ENCODE assay signal across 19 mouse cellular contexts in genomic region chr17:79650297-79650696, GRCm38 (mm10). TPM values are rescaled to one million over a fixed set of nuclear protein-coding genes. Genes with fewer than 3 reads are reported as not detected.
DNase-seq lines count a peak whose midpoint lies in the region; ATAC-seq and TF ChIP-seq lines count a peak whose summit lies in the region.
"Had no signal": no experiment of that assay in that cellular context is flagged by ENCODE, and none has a peak within 500 bp of the region (broad histone marks: within the 10 kb centered on the region; RNA-seq: fewer than 3 reads in every experiment).

No protein-coding gene starts in this region.

- peak; percentile 78 for ATAC-seq in lung, postnatal 0 days
- no peak for ATAC-seq in midbrain, embryonic 11.5 days (ENCODE audit: low FRiP score)
- ATAC-seq in midbrain, embryonic 16.5 days: no peak
- ATAC-seq: activated CD4-positive, CD25-positive, alpha-beta regulatory T cell, adult 4 months; CD4-positive, CD25-positive, alpha-beta regulatory T cell, adult 4 months; Patski had no signal

- no peak for TF ChIP-seq EP300 in lung, postnatal 0 days (IDR thresholded peaks at IDR 0.05)

- no peak overlapping the region for H3K9ac ChIP-seq in lung, postnatal 0 days (replicated peaks; ENCODE audit: low read depth)
- no peak overlapping the region for H3K9ac ChIP-seq in midbrain, embryonic 11.5 days (ENCODE audit: low read length)
- H3K9ac ChIP-seq in midbrain, embryonic 16.5 days (ENCODE audit: low read depth, low read length): no peak overlapping the region

- H3K4me1 ChIP-seq in lung, postnatal 0 days (ENCODE audit: insufficient read depth, low read depth, low read length): no peaks in the 10 kb centered on the region
- no peaks in the 10 kb centered on the region for H3K4me1 ChIP-seq in lung, adult 2 months (ENCODE audit: control insufficient read depth, insufficient read depth, low read length)
- no peaks in the 10 kb centered on the region for H3K4me1 ChIP-seq in midbrain, embryonic 11.5 days (ENCODE audit: control insufficient read depth, insufficient read depth, low read length)
- H3K4me1 ChIP-seq in midbrain, embryonic 16.5 days (ENCODE audit: control insufficient read depth, insufficient read depth, low read length): no peaks in the 10 kb centered on the region

- TF ChIP-seq POLR2A in lung, adult 2 months (IDR thresholded peaks at IDR 0.05; ENCODE audit: borderline replicate concordance, extremely low read depth, low read depth, low read length): no peak

- TF ChIP-seq CTCF in lung, postnatal 0 days (IDR thresholded peaks at IDR 0.05): no peak
- TF ChIP-seq CTCF in lung, adult 2 months (IDR thresholded peaks at IDR 0.05; ENCODE audit: insufficient read depth, low read length): no peak

- no peak overlapping the region for H3K4me2 ChIP-seq in lung, postnatal 0 days (replicated peaks; ENCODE audit: low read depth, low read length)
- H3K4me2 ChIP-seq in midbrain, embryonic 11.5 days: no peak overlapping the region
- H3K4me2 ChIP-seq in midbrain, embryonic 16.5 days (ENCODE audit: low read length): no peak overlapping the region

- peak; percentile 49 for DNase-seq in lung, postnatal 0 days (ENCODE audit: low spot score)
- no peak for DNase-seq in lung, postnatal 14 days
- peak; percentile 8 for DNase-seq in lung, postnatal 25 days (ENCODE audit: low spot score)
- no peak for DNase-seq in lung, postnatal 4 days
- peak; percentile 14 for DNase-seq in lung, postnatal 36 days
- DNase-seq in lung, adult 2 months: no peak
- peak; percentile 57 for DNase-seq in midbrain, embryonic 11.5 days (ENCODE audit: low spot score, missing footprints)
- DNase-seq: adrenal gland, postnatal 10 days; adrenal gland, postnatal 14 days; adrenal gland, postnatal 25 days; B cell, adult 2 months; cerebellum, adult 11 months; cerebellum, adult 11-12 months had no signal

- no peaks in the 10 kb centered on the region for H3K27me3 ChIP-seq in lung, postnatal 0 days (replicated peaks; ENCODE audit: insufficient read depth, low read length)
- no peaks in the 10 kb centered on the region for H3K27me3 ChIP-seq in midbrain, embryonic 11.5 days (ENCODE audit: control insufficient read depth, insufficient read depth, low read length)
- H3K27me3 ChIP-seq in midbrain, embryonic 16.5 days (ENCODE audit: control insufficient read depth, insufficient read depth, low read depth, low read length): no peaks in the 10 kb centered on the region
- H3K27me3 ChIP-seq: CH12.LX, Patski had no signal

- H3K36me3 ChIP-seq in lung, postnatal 0 days (ENCODE audit: insufficient read depth, low read length): no peaks in the 10 kb centered on the region
- no peaks in the 10 kb centered on the region for H3K36me3 ChIP-seq in midbrain, embryonic 11.5 days (ENCODE audit: control insufficient read depth, insufficient read depth, low read length)
- no peaks in the 10 kb centered on the region for H3K36me3 ChIP-seq in midbrain, embryonic 16.5 days (ENCODE audit: control insufficient read depth, insufficient read depth, low read length)
- H3K36me3 ChIP-seq: G1E had no signal

- 80% methylated on average over 5 of the region's 5 CpGs for WGBS in lung, postnatal 0 days
- WGBS in lung, adult 2 months: 75% methylated on average over 5 of the region's 5 CpGs
- 93% methylated on average over 5 of the region's 5 CpGs for WGBS in midbrain, embryonic 11.5 days
- 96% methylated on average over 5 of the region's 5 CpGs for WGBS in midbrain, embryonic 16.5 days

- H3K27ac ChIP-seq in lung, postnatal 0 days (ENCODE audit: low read length): peak overlapping the region; percentile 47; the same call in 1 of the 2 replicates
- no peak overlapping the region for H3K27ac ChIP-seq in midbrain, embryonic 11.5 days (ENCODE audit: low read depth, low read length)
- H3K27ac ChIP-seq in midbrain, embryonic 16.5 days (ENCODE audit: low read length): no peak overlapping the region

- no peaks in the 10 kb centered on the region for H3K9me3 ChIP-seq in lung, postnatal 0 days (ENCODE audit: low read length)
- no peaks in the 10 kb centered on the region for H3K9me3 ChIP-seq in midbrain, embryonic 11.5 days (ENCODE audit: control insufficient read depth, low read length)
- no peaks in the 10 kb centered on the region for H3K9me3 ChIP-seq in midbrain, embryonic 16.5 days (replicated peaks; ENCODE audit: control insufficient read depth, low read length, poor library complexity, severe bottlenecking)
- H3K9me3 ChIP-seq: G1E had no signal

- H3K4me3 ChIP-seq in lung, postnatal 0 days (ENCODE audit: low read depth, low read length): no peak overlapping the region
- H3K4me3 ChIP-seq in lung, adult 2 months (replicated peaks; ENCODE audit: extremely low read depth, low read depth, low read length): no peak overlapping the region
- no peak overlapping the region for H3K4me3 ChIP-seq in midbrain, embryonic 11.5 days (ENCODE audit: low read depth, low read length)
- no peak overlapping the region for H3K4me3 ChIP-seq in midbrain, embryonic 16.5 days (ENCODE audit: low read depth, low read length)

RNA-seq across cellular contexts. Expression of gene Rmdn2, which starts 38.6 kb away (rescaled TPM):
- polyA plus RNA-seq in lung, postnatal 0 days (2015; fragmentation: Nextera tagmentation; extraction: Ambion mirVana): 38.7 and 58.1 TPM in 2 replicates
- polyA plus RNA-seq in lung, adult 2 months (2012; rRNA removed): 4.9 and 6.4 TPM in 2 replicates
- 5.7 and 7.2 TPM in 2 replicates for polyA plus RNA-seq in midbrain, embryonic 11.5 days (2014; fragmentation: Nextera tagmentation; extraction: Ambion mirVana)
- 6.7 and 7.9 TPM in 2 replicates for polyA plus RNA-seq in midbrain, embryonic 16.5 days (2015; fragmentation: Nextera tagmentation; extraction: Ambion mirVana)

Comparison
In these comparisons a context has a peak if more than half of its experiments do, and no peak if none do; other contexts are left out.
1. DNase-seq: peak in lung, postnatal 0 days (single experiment), lung, postnatal 25 days (single experiment), lung, postnatal 36 days (single experiment) and midbrain, embryonic 11.5 days (single experiment); none in lung, postnatal 14 days (single experiment), lung, postnatal 4 days (0 of 2) and lung, adult 2 months (single experiment).